Mouse (Mus musculus) right cerebral cortex, postnatal 14 days (tissue): Measurements from ENCODE around the gene Speer4c.
"Not testable (repeated sequence)": the region's sequence is repeated elsewhere in the genome, so short reads cannot be mapped to it uniquely, and the experiment has no call there.

Source experiments
- DNase-seq: peaks from one replicate; pipeline ENCODE4 v3.0.0; 2022

Speer4c gene

GRCm38 (mm10) chr5:15714171-15714570 is at the start of gene Speer4c:
TSS of gene Speer4c (minus strand) at chr5:15714271.
- not testable (repeated sequence) for DNase-seq

GRCm38 (mm10) chr5:15747478-15748255 is 33.6 kb upstream of the Speer4c start:
- DNase-seq, result no peak

GRCm38 (mm10) chr5:15734097-15734867 is 20.2 kb upstream of the Speer4c start:
- no peak for DNase-seq

GRCm38 (mm10) chr5:15702891-15703290 is 11.2 kb downstream of the Speer4c start:
- peak; percentile 9 for DNase-seq

GRCm38 (mm10) chr5:15697719-15698118 is 16.4 kb downstream of the Speer4c start:
- not testable (repeated sequence) for DNase-seq

DNA sequence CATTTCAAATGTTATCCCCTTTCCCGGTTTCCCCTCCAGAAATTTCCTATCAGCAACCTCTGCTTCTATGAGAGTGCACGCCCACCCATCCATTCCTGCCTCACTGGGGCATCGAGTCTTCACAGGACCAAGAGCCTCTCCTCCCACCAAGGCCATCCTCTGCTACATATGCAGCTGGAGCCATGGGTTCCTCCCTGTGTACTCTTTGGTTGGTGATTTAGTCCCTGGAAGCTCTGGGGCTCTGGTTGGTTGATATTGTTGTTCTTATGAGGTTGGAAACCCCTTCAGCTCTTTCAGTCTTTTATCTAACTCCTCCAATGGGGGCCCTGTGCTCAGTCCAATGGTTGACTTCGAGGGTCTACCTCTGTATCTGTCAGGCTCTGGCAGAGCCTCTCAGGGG is 22.2 kb downstream of the Speer4c start:
- not testable (repeated sequence) for DNase-seq

DNA sequence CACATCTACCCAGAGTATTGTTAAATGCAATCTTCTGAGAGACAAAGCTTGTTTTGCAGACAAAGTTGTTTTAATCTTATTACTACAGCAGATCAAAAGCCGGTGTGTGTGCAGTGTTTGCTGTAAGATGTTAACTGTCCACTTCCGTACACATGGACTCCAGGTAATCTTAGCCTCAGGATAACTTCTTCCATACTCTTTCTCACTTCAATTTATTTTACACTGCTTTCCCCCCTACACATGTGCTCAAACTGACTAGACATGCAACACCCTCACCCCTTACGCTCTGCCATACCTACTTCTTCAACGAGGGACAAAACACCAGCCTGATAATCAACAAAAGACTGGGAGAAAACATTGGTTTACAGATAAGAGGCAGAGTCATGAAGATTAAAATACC is 23.2 kb downstream of the Speer4c start:
- not testable (repeated sequence) for DNase-seq

DNA sequence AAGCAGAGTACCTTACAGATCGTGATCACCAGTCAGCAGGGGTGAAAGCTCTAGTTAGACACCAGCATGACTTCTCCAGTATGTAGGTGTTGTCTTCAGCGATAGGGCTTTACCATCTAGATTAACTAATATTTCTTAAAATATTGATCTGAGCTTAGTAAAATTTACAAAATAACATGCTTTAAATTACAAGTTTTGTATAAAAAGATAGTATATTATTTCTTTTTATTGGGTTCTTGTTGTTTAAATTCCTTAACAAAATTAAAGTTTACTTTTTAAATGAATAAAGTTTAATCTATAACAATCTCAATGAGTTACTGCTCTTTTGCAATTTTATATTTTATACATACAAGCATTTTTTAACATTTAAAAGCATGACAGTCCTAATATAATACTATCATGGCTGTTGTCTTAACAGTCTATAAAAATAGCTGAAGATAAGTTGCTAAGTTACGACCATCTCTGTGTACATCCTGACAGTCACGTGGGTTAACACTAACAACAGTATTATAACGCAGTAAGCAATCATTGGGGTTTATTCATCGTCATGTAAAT is 24.3 kb downstream of the Speer4c start:
- not testable (repeated sequence) for DNase-seq

- not testable (repeated sequence) for DNase-seq
Observed at GRCm38 (mm10) chr5:15688874-15689658, 25.0 kb downstream of the Speer4c start.

DNA sequence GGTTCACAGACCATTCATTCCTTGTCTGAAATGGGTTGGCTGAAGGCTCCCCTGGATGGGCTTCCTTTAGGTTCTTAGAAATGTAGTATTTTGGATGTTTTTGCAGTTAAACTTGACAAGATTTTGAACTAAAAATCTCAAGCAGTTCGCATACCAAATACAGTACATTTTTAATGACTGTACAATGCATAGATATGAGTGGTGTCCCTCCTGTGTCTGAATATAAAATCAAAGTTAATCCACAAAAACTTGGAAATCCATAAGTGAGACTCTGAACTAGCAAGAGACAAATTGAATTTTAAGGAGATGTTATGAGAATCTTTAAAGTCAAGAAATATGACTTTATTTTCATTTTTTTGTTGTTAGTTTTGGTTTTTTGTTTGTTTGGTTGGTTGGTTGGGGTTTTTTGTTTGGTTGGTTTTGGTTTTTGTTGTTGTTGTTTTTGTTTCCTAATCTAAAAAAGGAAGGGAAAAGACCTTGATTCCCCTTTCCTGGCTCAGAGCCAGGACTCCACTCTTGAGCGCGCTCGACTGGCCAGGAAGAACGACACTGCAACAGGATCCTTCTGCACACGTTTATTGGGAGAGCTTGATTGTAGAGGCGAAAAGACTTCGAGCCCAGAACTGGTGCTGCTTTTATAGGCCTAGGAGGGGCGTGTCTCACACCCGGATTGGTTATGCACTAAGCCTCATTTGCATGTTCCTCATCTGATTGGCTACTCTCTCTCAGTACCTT is 32.6 kb downstream of the Speer4c start:
- DNase-seq, result not testable (repeated sequence)

DNA sequence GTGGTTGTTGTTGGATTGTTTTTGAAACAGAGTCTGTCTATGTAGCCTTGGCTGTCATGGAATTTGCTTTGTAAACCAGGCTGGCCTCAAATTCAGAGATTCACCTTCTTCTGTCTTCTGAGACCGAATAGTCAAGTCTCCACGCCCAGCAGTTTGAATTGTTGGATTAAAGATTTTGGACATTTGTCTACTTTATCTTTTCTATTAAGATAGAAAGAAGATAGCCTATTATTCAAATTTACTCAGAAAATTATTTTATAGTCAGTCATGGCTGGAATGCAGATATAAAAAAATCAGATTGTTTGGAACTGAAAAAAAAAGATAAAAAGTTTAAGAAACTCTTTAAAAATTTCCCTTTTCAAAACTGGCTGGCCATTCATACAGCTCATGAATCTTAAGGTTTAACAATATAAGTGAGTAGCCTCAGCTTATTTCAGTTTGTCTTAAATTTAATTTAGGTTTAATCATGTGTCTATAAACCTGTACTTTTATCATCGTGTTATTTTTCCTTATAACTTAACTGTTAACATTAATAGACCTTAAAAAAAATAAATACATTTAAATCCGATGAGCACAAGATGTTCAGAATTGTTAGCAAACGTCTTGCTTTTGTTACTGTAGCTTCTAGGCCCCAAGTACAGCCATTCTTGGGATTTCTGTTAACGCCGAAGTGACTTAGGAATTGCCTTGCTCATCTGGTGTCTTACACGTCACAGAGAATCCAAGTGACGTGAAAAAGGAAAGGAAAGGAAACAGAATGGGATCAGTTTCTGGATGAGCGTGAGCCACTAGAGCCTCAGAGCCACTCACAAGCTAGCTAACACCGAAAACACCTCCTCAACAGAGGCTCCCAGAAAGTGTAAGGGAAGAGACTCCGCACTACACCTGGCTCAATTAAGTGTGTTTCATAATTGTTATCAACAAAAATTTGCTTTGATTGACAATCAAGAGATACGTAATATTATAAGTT is 33.8 kb downstream of the Speer4c start:
- not testable (repeated sequence) for DNase-seq

DNA sequence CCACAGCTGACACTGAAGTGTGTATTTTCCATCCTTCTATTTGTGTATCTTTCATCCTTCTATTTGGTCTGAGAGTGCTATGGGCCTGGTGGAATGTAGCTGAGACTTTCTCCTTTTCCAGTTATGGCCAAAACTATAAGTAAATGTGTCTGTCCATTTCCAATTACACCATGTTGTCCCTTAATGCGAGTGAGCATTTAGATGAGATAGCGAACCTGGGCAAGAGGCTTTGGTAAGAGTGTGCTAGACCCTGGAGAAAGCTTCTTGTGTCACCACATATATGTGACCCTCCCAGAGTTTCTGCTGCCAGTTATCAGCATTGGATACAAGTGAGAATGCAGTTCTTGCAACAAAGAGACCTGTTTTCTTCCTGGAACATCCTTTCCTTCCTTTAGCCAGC is 35.2 kb downstream of the Speer4c start:
- DNase-seq, result not testable (repeated sequence)

DNA sequence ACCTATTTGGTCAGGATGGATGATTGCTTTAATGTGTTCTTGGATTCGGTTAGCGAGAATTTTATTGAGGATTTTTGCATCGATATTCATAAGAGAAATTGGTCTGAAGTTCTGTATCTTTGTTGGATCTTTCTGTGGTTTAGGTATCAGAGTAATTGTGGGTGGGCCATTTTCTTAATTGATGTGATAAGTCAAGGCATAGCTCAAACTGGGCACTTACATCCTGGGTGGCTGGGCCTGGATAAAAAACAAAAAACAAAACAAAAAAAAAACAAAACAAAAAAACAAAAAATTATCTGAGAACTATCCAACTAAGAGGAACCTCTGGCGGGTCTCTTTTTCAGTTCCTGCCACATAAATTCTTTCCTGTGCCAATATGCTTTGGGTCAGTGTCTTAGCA is 36.3 kb downstream of the Speer4c start:
- DNase-seq, result not testable (repeated sequence)

DNA sequence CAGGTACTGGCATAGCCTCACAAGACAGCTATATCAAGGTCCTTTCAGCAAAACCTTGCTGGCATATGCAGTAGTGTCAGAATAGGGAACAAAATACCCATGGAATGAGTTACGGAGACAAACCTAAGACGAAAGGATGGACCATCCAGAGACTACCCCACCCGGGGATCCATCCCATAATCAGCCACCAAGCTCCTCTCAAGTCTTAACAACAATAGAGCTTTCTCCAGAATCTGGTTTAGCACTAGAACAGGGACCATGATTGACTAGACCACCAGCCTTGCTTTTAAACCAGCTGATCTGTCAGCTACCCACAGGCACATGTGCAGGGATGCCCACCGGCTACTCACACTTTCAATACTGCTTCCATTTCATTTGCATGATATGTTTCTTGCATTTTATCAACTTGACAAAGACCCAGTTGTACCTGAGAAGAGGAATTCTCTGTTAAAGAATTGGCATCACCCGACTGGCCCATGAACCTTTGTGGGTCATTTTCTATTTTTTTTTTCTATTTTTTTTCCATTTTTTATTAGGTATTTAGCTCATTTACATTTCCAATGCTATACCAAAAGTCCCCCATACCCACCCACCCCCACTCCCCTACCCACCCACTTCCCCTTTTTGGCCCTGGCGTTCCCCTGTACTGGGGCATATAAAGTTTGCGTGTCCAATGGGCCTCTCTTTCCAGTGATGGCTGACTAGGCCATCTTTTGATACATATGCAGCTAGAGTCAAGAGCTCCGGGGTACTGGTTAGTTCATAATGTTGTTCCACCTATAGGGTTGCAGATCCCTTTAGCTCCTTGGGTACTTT is 39.4 kb downstream of the Speer4c start:
- not testable (repeated sequence) for DNase-seq

- DNase-seq, result not testable (repeated sequence)
Observed at GRCm38 (mm10) chr5:15673989-15674388, 40.1 kb downstream of the Speer4c start.

DNA sequence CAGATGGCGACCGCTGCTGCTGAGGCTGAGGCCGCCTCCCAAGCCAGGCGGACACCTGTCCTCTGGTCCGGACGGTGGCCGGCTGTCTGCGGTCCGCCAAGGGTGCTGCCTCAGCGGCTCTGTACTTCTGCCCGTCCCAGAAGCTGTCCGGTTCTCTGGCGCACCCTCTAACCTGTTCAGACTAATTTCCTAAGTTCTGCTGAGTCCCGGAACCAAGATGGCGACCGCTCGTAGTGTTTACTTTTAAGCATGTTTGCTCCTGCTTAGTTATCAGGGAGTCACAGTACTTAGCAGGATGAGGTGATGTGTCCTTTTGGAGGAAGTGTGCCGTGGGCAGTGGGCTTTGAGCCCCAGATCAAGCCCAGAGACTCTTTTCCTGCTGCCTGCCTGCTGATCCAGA is 43.3 kb downstream of the Speer4c start:
- not testable (repeated sequence) for DNase-seq

- not testable (repeated sequence) for DNase-seq
Observed at GRCm38 (mm10) chr5:15663847-15664246, 50.2 kb downstream of the Speer4c start.
